Mouse (Mus musculus) limb, embryonic 14.5 days (tissue): ENCODE measurements around the gene Ttc24. TPM values are rescaled to one million over a fixed set of nuclear protein-coding genes. Genes with fewer than 3 reads are reported as not detected.

Experiments
- ATAC-seq: fragments of 200-750 bp; cut with Nextera tagmentation; 2 replicates; pipeline ENCODE4 v1.8.0; 2017; ENCODE audit warnings: low read depth, moderate number of reproducible peaks, moderate TSS enrichment; ENCODE audit not compliant: low FRiP score
- DNase-seq: peaks from one replicate; pipeline ENCODE4 v3.0.0-alpha.2; 2015; ENCODE audit warnings: low spot score
- H3K27ac ChIP-seq: fragments of 300-500 bp; sonication (generic); replicated peaks from 2 replicates; pipeline ENCODE4 v1.5.1; 2014; ENCODE audit warnings: low read depth, mild to moderate bottlenecking, low read length, moderate library complexity, mixed read lengths
- H3K27me3 ChIP-seq: fragments of 300-500 bp; sonication (generic); 2 replicates; pipeline ENCODE4 v1.6.1; 2014; ENCODE audit warnings: low read length, mixed read lengths; ENCODE audit not compliant: control insufficient read depth, insufficient read depth
- H3K36me3 ChIP-seq: fragments of 300-500 bp; sonication (generic); 2 replicates; pipeline ENCODE4 v1.6.1; 2014; ENCODE audit warnings: mild to moderate bottlenecking, low read length, moderate library complexity, mixed read lengths; ENCODE audit not compliant: control insufficient read depth, insufficient read depth
- H3K4me1 ChIP-seq: fragments of 300-500 bp; sonication (generic); 2 replicates; pipeline ENCODE4 v1.6.1; 2014; ENCODE audit warnings: antibody characterized with exemption, low read length, mixed read lengths; ENCODE audit not compliant: control insufficient read depth, insufficient read depth
- H3K4me2 ChIP-seq: fragments of 300-500 bp; sonication (generic); replicated peaks from 2 replicates; pipeline ENCODE4 v1.6.1; 2014; ENCODE audit warnings: low read depth, mild to moderate bottlenecking, low read length, moderate library complexity; ENCODE audit not compliant: severe bottlenecking
- H3K4me3 ChIP-seq: fragments of 300-500 bp; sonication (generic); replicated peaks from 2 replicates; pipeline ENCODE4 v1.5.1; 2014; ENCODE audit warnings: low read length
- H3K9ac ChIP-seq: fragments of 300-500 bp; sonication (generic); 2 replicates; pipeline ENCODE4 v1.6.1; 2014; ENCODE audit warnings: mild to moderate bottlenecking, low read depth, low read length, moderate library complexity; ENCODE audit not compliant: severe bottlenecking
- H3K9me3 ChIP-seq: fragments of 300-500 bp; sonication (generic); 2 replicates; pipeline ENCODE4 v1.6.1; 2016; ENCODE audit warnings: low read length; ENCODE audit not compliant: control insufficient read depth
- POLR2A ChIP-seq: fragments of 200-500 bp; IDR thresholded peaks from 2 replicates; pipeline ENCODE4 v1.8.0; 2012; ENCODE audit warnings: inconsistent platforms, mild to moderate bottlenecking, moderate library complexity, borderline replicate concordance; ENCODE audit not compliant: insufficient read depth, insufficient read length; ENCODE audit errors: extremely low read depth
- WGBS: fragments of 180-500 bp; shearing (Covaris S2); extraction: QIAGEN DNeasy Blood & Tissue Kit; methylation state at CpG from one replicate; pipeline ENCODE4 v1.1.7; 2014; 5-methylcytosine and 5-hydroxymethylcytosine counted together
- polyA plus RNA-seq, 2 experiments: library from polyadenylated mRNA; depleted of rRNA in 1 of 2; stranded (reverse) in 1 of 2; unstranded in 1 of 2; fragments of >200 nt; fragmentation: Nextera tagmentation in 1 of 2; extraction: Ambion mirVana in 1 of 2; gene quantifications; 2 replicates each; pipeline versions ENCODE4 v1.2.1 to v1.2.3; 2012 to 2014

Ttc24 gene
- polyA plus RNA-seq (2012; rRNA removed) (0.03 TPM in 1 of 2 replicates, not detected in the other), polyA plus RNA-seq (2014; fragmentation: Nextera tagmentation; extraction: Ambion mirVana) (not detected in 2 replicates)

GRCm38 (mm10) chr3:88078204-88078603 is at the start of gene Ttc24:
Gene Ttc24 (minus strand): TSS chr3:88078304.
- H3K4me2 ChIP-seq, result no peak within 1 kb of the TSS
- no peak within 1 kb of the TSS for H3K9ac ChIP-seq
- no peaks in the 10 kb centered on the region for H3K9me3 ChIP-seq
- H3K4me3 ChIP-seq, result no peak within 1 kb of the TSS
- H3K4me1 ChIP-seq, result peaks cover 14% of the 10 kb centered on the region; the same call in 1 of the 2 replicates
- TF ChIP-seq POLR2A, result no peak
- DNase-seq (no peak), ATAC-seq (no peak)
- H3K36me3 ChIP-seq, result no peaks in the 10 kb centered on the region
- H3K27me3 ChIP-seq, result no peaks in the 10 kb centered on the region
- H3K27ac ChIP-seq, result no peak within 1 kb of the TSS
- WGBS, result 74% methylated on average over 4 of the region's 4 CpGs

- no peak overlapping the region for H3K4me2 ChIP-seq
- H3K4me3 ChIP-seq, result no peak overlapping the region
- H3K4me1 ChIP-seq, result no peaks in the 10 kb centered on the region
- TF ChIP-seq POLR2A, result no peak
- no peaks in the 10 kb centered on the region for H3K9me3 ChIP-seq
- H3K27me3 ChIP-seq, result no peaks in the 10 kb centered on the region
- DNase-seq (no peak), ATAC-seq (no peak)
- H3K27ac ChIP-seq, result no peak overlapping the region
- no peak overlapping the region for H3K9ac ChIP-seq
- no peaks in the 10 kb centered on the region for H3K36me3 ChIP-seq
- 57% methylated on average over 3 of the region's 3 CpGs for WGBS
Measured at GRCm38 (mm10) chr3:88127636-88128035, 49.5 kb upstream of the Ttc24 start.

DNA sequence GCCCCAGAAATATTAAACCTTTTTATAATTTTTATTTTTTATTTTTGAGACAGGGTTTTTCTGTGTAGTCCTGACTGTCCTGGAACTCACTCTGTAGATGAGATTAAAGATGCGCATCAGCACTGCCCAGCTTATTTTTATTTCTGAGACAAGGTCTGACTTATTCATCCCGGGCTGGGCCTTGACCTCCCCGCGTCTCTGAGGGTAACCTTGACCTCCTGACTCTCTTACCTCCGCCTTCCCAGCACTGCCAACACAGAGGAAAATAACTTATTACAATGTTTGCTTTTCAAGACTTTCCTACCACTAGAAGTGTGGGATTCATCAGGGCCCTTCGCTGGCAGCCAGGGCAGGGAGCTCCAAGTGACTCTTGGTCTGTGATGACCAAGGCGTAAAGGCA is 48.1 kb upstream of the Ttc24 start:
- ATAC-seq, result no peak
- Histone ChIP-seq H3K9me3 (no peaks in the 10 kb centered on the region), H3K4me3 (no peak overlapping the region), H3K27ac (no peak overlapping the region), H3K9ac (no peak overlapping the region), H3K4me2 (no peak overlapping the region), H3K4me1 (no peaks in the 10 kb centered on the region), H3K27me3 (no peaks in the 10 kb centered on the region), H3K36me3 (peaks cover 4% of the 10 kb centered on the region; the same call in 1 of the 2 replicates)
- TF ChIP-seq POLR2A, result no peak
- DNase-seq, result no peak
- 90% methylated on average over 7 of the region's 7 CpGs for WGBS

GRCm38 (mm10) chr3:88125195-88125594 is 47.1 kb upstream of the Ttc24 start:
- H3K4me1 ChIP-seq, result no peaks in the 10 kb centered on the region
- no peak for TF ChIP-seq POLR2A
- peaks cover 14% of the 10 kb centered on the region for H3K36me3 ChIP-seq
- WGBS, result 69% methylated on average over 4 of the region's 4 CpGs
- no peak overlapping the region for H3K27ac ChIP-seq
- no peaks in the 10 kb centered on the region for H3K27me3 ChIP-seq
- H3K9ac ChIP-seq, result no peak overlapping the region
- H3K9me3 ChIP-seq, result no peaks in the 10 kb centered on the region
- DNase-seq (no peak), ATAC-seq (no peak)
- no peak overlapping the region for H3K4me2 ChIP-seq
- H3K4me3 ChIP-seq, result no peak overlapping the region

- ATAC-seq (no peak), DNase-seq (no peak)
- Histone ChIP-seq H3K9ac (no peak overlapping the region), H3K27ac (no peak overlapping the region), H3K4me1 (no peaks in the 10 kb centered on the region), H3K36me3 (peaks cover 45% of the 10 kb centered on the region), H3K9me3 (no peaks in the 10 kb centered on the region), H3K4me3 (no peak overlapping the region), H3K27me3 (no peaks in the 10 kb centered on the region), H3K4me2 (no peak overlapping the region)
- 77% methylated on average over 14 of the region's 14 CpGs for WGBS
- no peak for TF ChIP-seq POLR2A
Measured at GRCm38 (mm10) chr3:88121164-88122131, 43.3 kb upstream of the Ttc24 start.
